Mouse (Mus musculus): ENCODE data around the gene Skil.

DNA sequence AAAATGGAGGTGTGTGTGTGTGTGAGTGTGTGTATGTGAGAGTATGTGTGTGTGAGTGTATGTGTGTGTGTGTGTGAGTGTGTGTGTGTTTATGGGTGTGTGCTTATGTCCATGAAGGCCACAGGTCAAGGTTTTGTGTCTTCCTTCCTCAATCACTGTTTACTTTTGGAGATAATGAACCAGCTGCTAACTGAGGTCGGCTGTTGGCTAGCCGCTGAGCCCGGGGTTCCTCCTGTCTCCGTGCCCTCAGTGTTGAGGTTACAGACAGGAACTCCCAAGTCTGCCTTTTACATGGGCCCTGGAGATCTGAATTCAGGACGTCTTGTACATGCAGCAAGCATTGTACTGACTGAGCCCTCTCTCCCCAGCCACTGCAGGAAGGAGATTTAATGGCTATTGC, 38.8 kb downstream of the Skil start:
- TF ChIP-seq POLR2A (IDR thresholded peaks at IDR 0.05; ENCODE audit: low read depth, low read length) (no peak), MXI1 (IDR thresholded peaks at IDR 0.05; ENCODE audit: low read depth, low read length) (no peak)
